Mouse (Mus musculus): ENCODE data around the gene Ppp1r3g.
"Not testable (repeated sequence)": the region's sequence is repeated elsewhere in the genome, so short reads cannot be mapped to it uniquely, and the experiment has no call there.

Ppp1r3g gene

GRCm38 (mm10) chr13:35958539-35958938, at the start of gene Ppp1r3g:
Gene Ppp1r3g (plus strand): TSS chr13:35958839.
- no peak for DNase-seq

- no peak for DNase-seq
Measured at GRCm38 (mm10) chr13:35911476-35911875, 47.2 kb upstream of the Ppp1r3g start.

GRCm38 (mm10) chr13:35937991-35938390, 20.6 kb upstream of the Ppp1r3g start:
- no peak for DNase-seq

GRCm38 (mm10) chr13:35939871-35940665, 18.6 kb upstream of the Ppp1r3g start:
- no peak for DNase-seq

GRCm38 (mm10) chr13:35940934-35941333, 17.7 kb upstream of the Ppp1r3g start:
- no peak for DNase-seq

GRCm38 (mm10) chr13:35946659-35947353, 11.8 kb upstream of the Ppp1r3g start:
- no peak for DNase-seq

- DNase-seq, result peak; percentile 84
Measured at GRCm38 (mm10) chr13:35947354-35948000, 11.2 kb upstream of the Ppp1r3g start.

- peak; percentile 16 for DNase-seq
Measured at GRCm38 (mm10) chr13:35949814-35950455, 8.7 kb upstream of the Ppp1r3g start.

- DNase-seq, result no peak
Measured at GRCm38 (mm10) chr13:35959391-35960067, 890 bp downstream of the Ppp1r3g start.

GRCm38 (mm10) chr13:35963583-35963982, 4.9 kb downstream of the Ppp1r3g start:
- no peak for DNase-seq

- peak; percentile 34 for DNase-seq
Measured at GRCm38 (mm10) chr13:35967690-35968089, 9.1 kb downstream of the Ppp1r3g start.

- DNase-seq, result peak; percentile 67
Measured at GRCm38 (mm10) chr13:35968131-35968718, 9.6 kb downstream of the Ppp1r3g start.

- DNase-seq, result peak; percentile 75
Measured at GRCm38 (mm10) chr13:35968719-35969430, 10.2 kb downstream of the Ppp1r3g start.

GRCm38 (mm10) chr13:35969431-35969721, 10.7 kb downstream of the Ppp1r3g start:
- DNase-seq, result peak; percentile 21

GRCm38 (mm10) chr13:35969829-35970228, 11.2 kb downstream of the Ppp1r3g start:
- no peak for DNase-seq

GRCm38 (mm10) chr13:35976912-35977311, 18.3 kb downstream of the Ppp1r3g start:
- no peak for DNase-seq

- DNase-seq, result no peak
Measured at GRCm38 (mm10) chr13:35980471-35980870, 21.8 kb downstream of the Ppp1r3g start.

GRCm38 (mm10) chr13:35982985-35983384, 24.3 kb downstream of the Ppp1r3g start:
- no peak for DNase-seq

- DNase-seq, result no peak
Measured at GRCm38 (mm10) chr13:35989329-35989728, 30.7 kb downstream of the Ppp1r3g start.

GRCm38 (mm10) chr13:35991185-35991584, 32.5 kb downstream of the Ppp1r3g start:
- not testable (repeated sequence) for DNase-seq

GRCm38 (mm10) chr13:35994067-35994466, 35.4 kb downstream of the Ppp1r3g start:
- DNase-seq, result no peak

- no peak for DNase-seq
Measured at GRCm38 (mm10) chr13:35995231-35995630, 36.6 kb downstream of the Ppp1r3g start.
